Mouse (Mus musculus): ENCODE measurements at regions not wholly inside any gene's neighbourhood (a gene's known extent, or its start where the extent isn't known, plus 50 kb on each side); places are given as distances from the start of the nearest gene placed in this dataset.

- TF ChIP-seq POLR2A (IDR thresholded peaks at IDR 0.05; ENCODE audit: insufficient read depth, low read depth, low read length) (no peak), CTCF (IDR thresholded peaks at IDR 0.05; ENCODE audit: insufficient read depth, low read depth, low read length) (no peak)
Observed at GRCm38 (mm10) chr2:138937165-138937564, 556.5 kb upstream of the Sptlc3 start.
